Mouse (Mus musculus) myocyte (in vitro differentiated cells): Measurements from ENCODE around the gene Mesd.

Experiments used
- CEBPB ChIP-seq: IDR thresholded peaks from 2 replicates; pipeline ENCODE4 v1.6.1; 2011; ENCODE audit warnings: mild to moderate bottlenecking, moderate library complexity; ENCODE audit not compliant: poor library complexity, insufficient read depth, severe bottlenecking
- E2F4 ChIP-seq: IDR thresholded peaks from one replicate; pipeline ENCODE4 v1.6.1; 2011; ENCODE audit warnings: mild to moderate bottlenecking, control low read depth, moderate library complexity; ENCODE audit not compliant: insufficient read depth
- MAX ChIP-seq: IDR thresholded peaks from one replicate; pipeline ENCODE4 v1.6.1; 2011; ENCODE audit warnings: low read depth, mild to moderate bottlenecking, control low read depth
- MYOD1 ChIP-seq, 3 experiments: IDR thresholded peaks; one replicate each; pipeline ENCODE4 v1.6.1; 2011; ENCODE audit warnings: control low read depth in 2 of 3, low read depth in 2 of 3, mild to moderate bottlenecking in 2 of 3, moderate library complexity in 1 of 3; ENCODE audit not compliant: insufficient read length in 2 of 3, control insufficient read depth in 1 of 3
- MYOG ChIP-seq, 3 experiments: IDR thresholded peaks; one replicate each; pipeline ENCODE4 v1.6.1; 2011; ENCODE audit warnings: control low read depth in 2 of 3, low read depth in 2 of 3, mild to moderate bottlenecking in 2 of 3; ENCODE audit not compliant: insufficient read length in 2 of 3, control insufficient read depth in 1 of 3, insufficient read depth in 1 of 3
- POLR2A ChIP-seq: IDR thresholded peaks from one replicate; pipeline ENCODE4 v1.6.1; 2011; ENCODE audit warnings: low read depth, mild to moderate bottlenecking, control low read depth, moderate library complexity; ENCODE audit not compliant: insufficient read length
- POLR2AphosphoS2 ChIP-seq: IDR thresholded peaks from one replicate; pipeline ENCODE4 v1.6.1; 2011; ENCODE audit warnings: low read depth, control low read depth; ENCODE audit not compliant: insufficient read length
- REST ChIP-seq: IDR thresholded peaks from one replicate; pipeline ENCODE4 v1.6.1; 2011; ENCODE audit warnings: mild to moderate bottlenecking, control low read depth, moderate library complexity; ENCODE audit not compliant: insufficient read depth, insufficient read length
- SRF ChIP-seq: IDR thresholded peaks from one replicate; pipeline ENCODE4 v1.6.1; 2011; ENCODE audit warnings: low read depth; ENCODE audit not compliant: control insufficient read depth, insufficient read length
- TCF12 ChIP-seq: IDR thresholded peaks from one replicate; pipeline ENCODE4 v1.6.1; 2011; ENCODE audit warnings: mild to moderate bottlenecking, control low read depth; ENCODE audit not compliant: poor library complexity, insufficient read depth, severe bottlenecking
- TCF3 ChIP-seq: IDR thresholded peaks from one replicate; pipeline ENCODE4 v1.6.1; 2011; ENCODE audit warnings: low read depth, control low read depth; ENCODE audit not compliant: insufficient read length
- USF1 ChIP-seq: IDR thresholded peaks from one replicate; pipeline ENCODE4 v1.6.1; 2011; ENCODE audit warnings: low read depth, mild to moderate bottlenecking, control low read depth, moderate library complexity

DNA sequence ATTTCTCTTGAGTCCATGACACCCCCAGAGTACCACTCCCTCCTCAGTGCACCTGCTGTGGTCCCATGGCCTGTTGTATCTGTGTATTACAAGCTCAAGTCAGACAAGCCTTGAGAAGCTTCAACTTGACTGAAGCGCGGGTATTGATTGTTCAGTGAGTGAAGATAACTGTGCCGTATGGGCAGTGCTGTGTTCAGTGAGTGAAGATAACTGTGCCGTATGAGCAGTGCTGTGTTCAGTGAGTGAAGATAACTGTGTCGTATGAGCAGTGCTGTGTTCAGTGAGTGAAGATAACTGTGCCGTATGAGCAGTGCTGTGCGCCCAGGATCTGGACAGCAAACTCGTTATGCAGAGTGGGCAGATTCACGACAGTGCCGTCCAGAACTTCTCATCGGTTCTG lies 14.0 kb downstream of the Mesd start:
- TF ChIP-seq TCF12 (no peak), MAX (no peak), POLR2A (no peak), MYOG (IDR thresholded peaks at IDR 0.05; ENCODE audit: control insufficient read depth in 1 of 3, insufficient read depth in 1 of 3, insufficient read length in 2 of 3, low read depth in 2 of 3) (no peak), REST (no peak), SRF (no peak), USF1 (no peak), CEBPB (no peak), POLR2AphosphoS2 (no peak), E2F4 (no peak), MYOD1 (IDR thresholded peaks at IDR 0.05; ENCODE audit: control insufficient read depth in 1 of 3, insufficient read length in 2 of 3, low read depth in 2 of 3) (no peak), TCF3 (no peak)
